Mouse (Mus musculus) heart, embryonic 13.5 days (tissue): ENCODE measurements around the gene Gm14496. TPM values are rescaled to one million over a fixed set of nuclear protein-coding genes. Genes with fewer than 3 reads are reported as not detected.
A peak's percentile ranks its signal among the peaks of the same experiment; 100 is the strongest.
"Not testable (repeated sequence)": the region's sequence is repeated elsewhere in the genome, so short reads cannot be mapped to it uniquely, and the experiment has no call there.

Source experiments
- ATAC-seq: fragments of 200-750 bp; cut with Nextera tagmentation; 2 replicates; pipeline ENCODE4 v1.8.0; 2017; ENCODE audit warnings: moderate TSS enrichment; ENCODE audit not compliant: insufficient number of reproducible peaks, low FRiP score, low TSS enrichment; ENCODE audit errors: extremely low read depth
- H3K27ac ChIP-seq: fragments of 300-500 bp; sonication (generic); replicated peaks from 2 replicates; pipeline ENCODE4 v1.5.1; 2015; ENCODE audit warnings: moderate library complexity, mild to moderate bottlenecking, inconsistent platforms
- H3K27me3 ChIP-seq: fragments of 300-500 bp; sonication (generic); replicated peaks from 2 replicates; pipeline ENCODE4 v1.6.1; 2015; ENCODE audit warnings: mild to moderate bottlenecking, inconsistent platforms
- H3K36me3 ChIP-seq: fragments of 300-500 bp; sonication (generic); 2 replicates; pipeline ENCODE4 v1.6.1; 2015; ENCODE audit warnings: mild to moderate bottlenecking, inconsistent platforms
- H3K4me1 ChIP-seq: fragments of 300-500 bp; sonication (generic); 2 replicates; pipeline ENCODE4 v1.6.1; 2015; ENCODE audit warnings: inconsistent platforms
- H3K4me2 ChIP-seq: fragments of 300-500 bp; sonication (generic); 2 replicates; pipeline ENCODE4 v1.6.1; 2015; ENCODE audit warnings: inconsistent platforms, mild to moderate bottlenecking, moderate library complexity
- H3K4me3 ChIP-seq: fragments of 300-500 bp; sonication (generic); 2 replicates; pipeline ENCODE4 v1.5.1; 2015; ENCODE audit warnings: moderate library complexity, mild to moderate bottlenecking, inconsistent platforms
- H3K9ac ChIP-seq: fragments of 300-500 bp; sonication (generic); 2 replicates; pipeline ENCODE4 v1.6.1; 2015; ENCODE audit warnings: inconsistent platforms, mild to moderate bottlenecking, moderate library complexity
- H3K9me3 ChIP-seq: fragments of 300-500 bp; sonication (generic); 2 replicates; pipeline ENCODE4 v1.6.1; 2016; ENCODE audit warnings: inconsistent platforms
- WGBS: fragments of 180-500 bp; shearing (Covaris S2); methylation state at CpG from one replicate; pipeline ENCODE4 v1.1.7; 2015; ENCODE audit warnings: mixed read lengths; 5-methylcytosine and 5-hydroxymethylcytosine counted together
- polyA plus RNA-seq: library from polyadenylated mRNA; unstranded; fragments of >200 nt; fragmentation: Nextera tagmentation; extraction: Ambion mirVana; gene quantifications from 2 replicates; pipeline ENCODE4 v1.2.1, GENCODE M21; 2015

Gene Gm14496
- not detected in 2 replicates for polyA plus RNA-seq

DNA sequence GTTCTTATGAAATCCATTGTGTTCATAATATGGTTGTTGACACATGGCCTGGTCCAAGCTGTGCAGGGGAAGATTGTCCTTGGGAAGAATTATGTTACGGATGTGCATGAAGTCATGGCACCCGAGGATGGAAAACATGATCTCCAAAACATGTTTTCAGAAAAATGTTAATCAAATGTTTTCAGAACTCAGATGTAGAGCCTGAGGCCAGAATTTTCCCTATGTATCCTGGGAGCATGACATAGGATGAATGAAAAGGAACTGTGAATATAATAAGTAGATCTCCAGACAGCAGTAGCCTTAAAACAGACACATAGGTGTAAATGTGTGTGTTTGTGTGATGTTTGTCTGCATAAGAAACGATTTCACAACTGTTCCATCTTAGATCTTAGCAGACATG lies at the start of gene Gm14496:
TSS of gene Gm14496 (plus strand) at position 301 of the 400 bp plus-strand sequence.
- Histone ChIP-seq H3K27me3 (no peaks in the 10 kb centered on the region), H3K9ac (no peak within 1 kb of the TSS), H3K4me1 (no peaks in the 10 kb centered on the region), H3K4me2 (no peak within 1 kb of the TSS), H3K9me3 (no peaks in the 10 kb centered on the region), H3K27ac (no peak within 1 kb of the TSS), H3K4me3 (no peak within 1 kb of the TSS), H3K36me3 (no peaks in the 10 kb centered on the region)
- no peak for ATAC-seq
- WGBS = 62% methylated on average over 3 of the region's 3 CpGs

DNA sequence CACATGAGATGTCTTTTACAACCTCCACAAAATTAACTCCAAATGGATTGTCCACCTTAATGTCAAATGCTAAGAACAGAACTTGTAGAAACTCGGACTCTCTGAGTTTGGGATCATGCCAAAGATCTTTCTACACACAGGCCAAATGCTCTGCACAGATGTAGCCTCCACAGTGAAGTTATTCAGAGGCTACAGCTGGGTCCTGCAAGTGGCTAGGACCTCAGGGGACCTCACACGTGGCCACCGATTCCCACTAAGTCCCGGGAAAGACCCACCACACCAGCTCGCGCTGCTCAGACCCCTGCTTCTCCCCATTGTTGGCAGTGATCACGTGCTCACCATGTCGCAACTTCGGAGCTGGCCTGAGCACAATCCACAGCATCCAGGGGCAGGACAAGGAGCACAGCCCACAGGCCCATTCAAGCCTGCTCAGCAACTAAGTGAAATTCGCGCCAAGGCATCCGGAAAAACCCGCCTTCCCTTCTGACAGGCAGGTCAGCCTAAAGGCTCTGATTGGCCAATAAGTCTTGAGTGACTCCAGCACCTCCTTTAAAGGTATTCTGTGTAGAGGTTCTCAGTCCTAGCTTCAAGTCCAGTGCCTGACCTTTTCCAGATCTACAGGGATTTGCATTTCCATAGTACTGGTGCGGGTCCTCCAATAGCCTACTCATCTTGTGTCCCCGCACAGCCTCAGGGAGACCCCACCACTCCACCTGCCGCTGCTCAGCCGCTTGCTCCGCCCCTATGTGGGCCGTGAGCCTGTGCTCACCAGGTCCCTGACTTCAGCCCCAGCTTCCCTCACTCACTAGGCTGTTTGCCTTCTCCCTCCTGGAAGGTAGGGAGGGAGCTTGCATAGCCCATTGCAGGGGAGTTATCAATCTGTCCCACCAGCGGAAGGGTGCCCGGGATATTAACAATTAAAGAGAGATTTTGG lies 37.9 kb upstream of the Gm14496 start:
- H3K36me3 ChIP-seq, H3K9me3 ChIP-seq, H3K27me3 ChIP-seq, H3K9ac ChIP-seq, H3K27ac ChIP-seq, H3K4me1 ChIP-seq, ATAC-seq: not testable (repeated sequence)
- peak overlapping the region; percentile 57 for H3K4me2 ChIP-seq
- peak overlapping the region; percentile 13; the same call in 1 of the 2 replicates for H3K4me3 ChIP-seq
- 21% methylated on average over 21 of the region's 21 CpGs for WGBS

GRCm38 (mm10) chr2:181968395-181968794 lies 22.5 kb upstream of the Gm14496 start:
- no peak for ATAC-seq

DNA sequence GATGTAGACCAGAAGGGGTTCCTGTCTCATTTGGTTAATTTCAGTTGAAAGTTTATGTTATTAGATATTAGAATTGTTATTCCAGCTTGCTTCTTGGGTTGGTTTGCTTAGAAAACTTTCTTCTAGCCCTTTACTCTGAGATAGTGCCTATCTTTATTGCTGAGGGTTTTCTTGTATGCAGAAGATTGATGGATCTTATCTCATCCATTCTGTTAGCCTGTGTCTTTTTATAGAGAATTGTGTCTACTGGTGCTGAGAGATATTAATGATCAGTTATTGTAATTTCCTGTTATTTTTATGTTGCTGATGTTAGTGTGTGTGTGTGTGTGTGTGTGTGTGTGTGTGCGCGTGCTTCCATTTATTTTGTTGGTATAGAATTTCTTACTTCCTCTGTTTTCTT lies 21.7 kb upstream of the Gm14496 start:
- H3K36me3 ChIP-seq = no peaks in the 10 kb centered on the region

More at GRCm38 (mm10) chr2:181968395-181968794, 22.5 kb upstream of the Gm14496 start:
- Histone ChIP-seq H3K36me3 (no peaks in the 10 kb centered on the region), H3K4me1 (no peaks in the 10 kb centered on the region), H3K4me2 (no peak overlapping the region), H3K27ac (no peak overlapping the region), H3K9me3 (no peaks in the 10 kb centered on the region), H3K4me3 (no peak overlapping the region), H3K27me3 (no peaks in the 10 kb centered on the region), H3K9ac (no peak overlapping the region)
- 69% methylated on average over 7 of the region's 7 CpGs for WGBS

DNA sequence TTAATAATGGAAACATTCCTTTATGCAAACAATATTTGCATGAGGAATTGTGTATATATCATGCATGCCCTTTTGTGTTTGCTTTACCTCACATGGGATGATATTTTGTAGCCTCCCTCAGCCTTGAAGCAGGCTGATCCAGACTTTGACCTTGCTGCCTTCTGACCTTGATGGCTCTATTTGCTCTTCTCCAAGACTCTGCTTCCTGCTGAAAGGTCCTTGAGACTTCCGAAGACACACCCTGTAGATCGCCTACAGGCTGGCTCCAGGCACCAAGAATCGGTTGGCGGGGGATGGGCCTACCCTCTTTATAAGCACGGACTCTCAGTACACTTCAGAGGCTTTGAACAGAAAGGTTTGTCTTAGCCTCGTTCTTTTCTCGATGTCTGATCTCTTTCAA lies 9.0 kb upstream of the Gm14496 start:
- whole genome bisulfite sequencing = 63% methylated on average over 7 of the region's 7 CpGs
- not testable (repeated sequence) for H3K27me3 ChIP-seq, H3K27ac ChIP-seq, H3K9me3 ChIP-seq, H3K4me1 ChIP-seq, H3K4me3 ChIP-seq, H3K9ac ChIP-seq, H3K36me3 ChIP-seq, ATAC-seq, H3K4me2 ChIP-seq

More for the DNA sequence above, 21.7 kb upstream of the Gm14496 start:
- H3K27ac ChIP-seq = no peak overlapping the region
- H3K9me3 ChIP-seq = no peaks in the 10 kb centered on the region
- no peaks in the 10 kb centered on the region for H3K27me3 ChIP-seq
- no peak overlapping the region for H3K4me3 ChIP-seq
- ATAC-seq = no peak
- WGBS = 90% methylated on average over 2 of the region's 2 CpGs
- no peak overlapping the region for H3K9ac ChIP-seq
- no peak overlapping the region for H3K4me2 ChIP-seq
- no peaks in the 10 kb centered on the region for H3K4me1 ChIP-seq

Other genes with a start within 250 kb of the Gm14496 start
- gene Myt1, start 227.8 kb upstream of the Gm14496 start, polyA plus RNA-seq = 0.08 and 0.17 TPM in 2 replicates
- 23.5 and 23.6 TPM in 2 replicates for gene Pcmtd2, start 153.3 kb upstream of the Gm14496 start, polyA plus RNA-seq
- 45.2 and 51.8 TPM in 2 replicates for gene Polr3k, start 126.8 kb upstream of the Gm14496 start, polyA plus RNA-seq